Mouse (Mus musculus): Measurements from ENCODE around the gene Zfp277. TPM values are rescaled to one million over a fixed set of nuclear protein-coding genes. Genes with fewer than 3 reads are reported as not detected.
A peak's percentile ranks its signal among the peaks of the same experiment; 100 is the strongest.

The Zfp277 gene
- polyA plus RNA-seq, 1 experiment from 2014 or later: 41.8 TPM

- no peak for TF ChIP-seq CTCF (IDR thresholded peaks at IDR 0.05; ENCODE audit: low read depth)
- Histone ChIP-seq H3K36me3 (ENCODE audit: insufficient read depth, low read length) (no peaks in the 10 kb centered on the region), H3K9me3 (replicated peaks; ENCODE audit: low read length) (no peaks in the 10 kb centered on the region), H3K27me3 (ENCODE audit: insufficient read depth, low read length) (no peaks in the 10 kb centered on the region), H3K4me3 (replicated peaks; ENCODE audit: low read depth, low read length) (no peak overlapping the region), H3K9ac (ENCODE audit: low read depth, low read length) (no peak overlapping the region), H3K27ac (no peak overlapping the region), H3K4me1 (replicated peaks; ENCODE audit: insufficient read depth, low read length) (no peaks in the 10 kb centered on the region), H3K4me2 (ENCODE audit: low read length) (no peak overlapping the region)
- WGBS: 98% methylated on average over 2 of the region's 2 CpGs
- ATAC-seq (replicated peaks; ENCODE audit: low FRiP score, low read depth): no peak
- no peak for DNase-seq (ENCODE audit: low spot score)
Measured at GRCm38 (mm10) chr12:40399386-40399785, 46.3 kb downstream of the Zfp277 start.

GRCm38 (mm10) chr12:40398916-40399315 is 46.8 kb downstream of the Zfp277 start:
- no peak overlapping the region for H3K4me3 ChIP-seq (replicated peaks; ENCODE audit: low read depth, low read length)
- WGBS: 97% methylated on average over 2 of the region's 2 CpGs
- no peaks in the 10 kb centered on the region for H3K36me3 ChIP-seq (ENCODE audit: insufficient read depth, low read length)
- TF ChIP-seq CTCF (IDR thresholded peaks at IDR 0.05; ENCODE audit: low read depth): no peak
- ATAC-seq (replicated peaks; ENCODE audit: low FRiP score, low read depth): no peak
- H3K9ac ChIP-seq (ENCODE audit: low read depth, low read length): no peak overlapping the region
- H3K27ac ChIP-seq: no peak overlapping the region
- no peaks in the 10 kb centered on the region for H3K27me3 ChIP-seq (ENCODE audit: insufficient read depth, low read length)
- H3K4me2 ChIP-seq (ENCODE audit: low read length): no peak overlapping the region
- H3K9me3 ChIP-seq (replicated peaks; ENCODE audit: low read length): no peaks in the 10 kb centered on the region
- H3K4me1 ChIP-seq (replicated peaks; ENCODE audit: insufficient read depth, low read length): no peaks in the 10 kb centered on the region
- no peak for DNase-seq (ENCODE audit: low spot score)

GRCm38 (mm10) chr12:40392869-40393268 is 52.8 kb downstream of the Zfp277 start:
- DNase-seq (ENCODE audit: low spot score) (peak; percentile 44), ATAC-seq (replicated peaks; ENCODE audit: low FRiP score, low read depth) (no peak)
- no peaks in the 10 kb centered on the region for H3K9me3 ChIP-seq (replicated peaks; ENCODE audit: low read length)
- H3K4me3 ChIP-seq (replicated peaks; ENCODE audit: low read depth, low read length): no peak overlapping the region
- H3K27me3 ChIP-seq (ENCODE audit: insufficient read depth, low read length): no peaks in the 10 kb centered on the region
- H3K4me1 ChIP-seq (replicated peaks; ENCODE audit: insufficient read depth, low read length): no peaks in the 10 kb centered on the region
- no peak overlapping the region for H3K9ac ChIP-seq (ENCODE audit: low read depth, low read length)
- WGBS: 23% methylated on average over 3 of the region's 3 CpGs
- H3K27ac ChIP-seq: peak overlapping the region; percentile 36; the same call in 1 of the 2 replicates
- H3K36me3 ChIP-seq (ENCODE audit: insufficient read depth, low read length): no peaks in the 10 kb centered on the region
- no peak for TF ChIP-seq CTCF (IDR thresholded peaks at IDR 0.05; ENCODE audit: low read depth)
- H3K4me2 ChIP-seq (ENCODE audit: low read length): no peak overlapping the region

- WGBS: 94% methylated on average over 1 of the region's 1 CpGs
Measured at GRCm38 (mm10) chr12:40391262-40391661, 54.4 kb downstream of the Zfp277 start.

GRCm38 (mm10) chr12:40387786-40388185 is 57.9 kb downstream of the Zfp277 start:
- H3K4me1 ChIP-seq (replicated peaks; ENCODE audit: insufficient read depth, low read length): no peaks in the 10 kb centered on the region
- H3K36me3 ChIP-seq (ENCODE audit: insufficient read depth, low read length): no peaks in the 10 kb centered on the region
- H3K9ac ChIP-seq (ENCODE audit: low read depth, low read length): no peak overlapping the region
- ATAC-seq (replicated peaks; ENCODE audit: low FRiP score, low read depth) (no peak), DNase-seq (ENCODE audit: low spot score) (no peak)
- no peak overlapping the region for H3K4me3 ChIP-seq (replicated peaks; ENCODE audit: low read depth, low read length)
- no peaks in the 10 kb centered on the region for H3K9me3 ChIP-seq (replicated peaks; ENCODE audit: low read length)
- no peak for TF ChIP-seq CTCF (IDR thresholded peaks at IDR 0.05; ENCODE audit: low read depth)
- H3K27me3 ChIP-seq (ENCODE audit: insufficient read depth, low read length): no peaks in the 10 kb centered on the region
- no peak overlapping the region for H3K27ac ChIP-seq
- no peak overlapping the region for H3K4me2 ChIP-seq (ENCODE audit: low read length)
- 61% methylated on average over 5 of the region's 5 CpGs for WGBS

More at GRCm38 (mm10) chr12:40391262-40391661, 54.4 kb downstream of the Zfp277 start:
- H3K9ac ChIP-seq (ENCODE audit: low read depth, low read length): no peak overlapping the region
- H3K9me3 ChIP-seq (replicated peaks; ENCODE audit: low read length): no peaks in the 10 kb centered on the region
- H3K36me3 ChIP-seq (ENCODE audit: insufficient read depth, low read length): no peaks in the 10 kb centered on the region
- no peak for TF ChIP-seq CTCF (IDR thresholded peaks at IDR 0.05; ENCODE audit: low read depth)
- DNase-seq (ENCODE audit: low spot score) (no peak), ATAC-seq (replicated peaks; ENCODE audit: low FRiP score, low read depth) (no peak)
- no peaks in the 10 kb centered on the region for H3K27me3 ChIP-seq (ENCODE audit: insufficient read depth, low read length)
- no peak overlapping the region for H3K27ac ChIP-seq
- H3K4me3 ChIP-seq (replicated peaks; ENCODE audit: low read depth, low read length): no peak overlapping the region
- H3K4me2 ChIP-seq (ENCODE audit: low read length): no peak overlapping the region
- no peaks in the 10 kb centered on the region for H3K4me1 ChIP-seq (replicated peaks; ENCODE audit: insufficient read depth, low read length)

GRCm38 (mm10) chr12:40385301-40385700 is 60.4 kb downstream of the Zfp277 start:
- whole genome bisulfite sequencing: 88% methylated on average over 4 of the region's 4 CpGs
- no peak for TF ChIP-seq CTCF (IDR thresholded peaks at IDR 0.05; ENCODE audit: low read depth)
- no peaks in the 10 kb centered on the region for H3K27me3 ChIP-seq (ENCODE audit: insufficient read depth, low read length)
- H3K4me1 ChIP-seq (replicated peaks; ENCODE audit: insufficient read depth, low read length): 0 out of 2 replicates have a peak, but pooled peaks cover 4% of the 10 kb centered on the region
- no peaks in the 10 kb centered on the region for H3K36me3 ChIP-seq (ENCODE audit: insufficient read depth, low read length)
- H3K4me2 ChIP-seq (ENCODE audit: low read length): no peak overlapping the region
- DNase-seq (ENCODE audit: low spot score) (no peak), ATAC-seq (replicated peaks; ENCODE audit: low FRiP score, low read depth) (no peak)
- no peak overlapping the region for H3K4me3 ChIP-seq (replicated peaks; ENCODE audit: low read depth, low read length)
- H3K27ac ChIP-seq: no peak overlapping the region
- no peaks in the 10 kb centered on the region for H3K9me3 ChIP-seq (replicated peaks; ENCODE audit: low read length)
- H3K9ac ChIP-seq (ENCODE audit: low read depth, low read length): no peak overlapping the region

GRCm38 (mm10) chr12:40383718-40384117 is 62.0 kb downstream of the Zfp277 start:
- 93% methylated on average over 6 of the region's 6 CpGs for WGBS
- no peak for TF ChIP-seq CTCF (IDR thresholded peaks at IDR 0.05; ENCODE audit: low read depth)
- ATAC-seq (replicated peaks; ENCODE audit: low FRiP score, low read depth): no peak
- no peak for DNase-seq (ENCODE audit: low spot score)
- no peaks in the 10 kb centered on the region for H3K9me3 ChIP-seq (replicated peaks; ENCODE audit: low read length)
- H3K4me1 ChIP-seq (replicated peaks; ENCODE audit: insufficient read depth, low read length): 0 out of 2 replicates have a peak, but pooled peaks cover 4% of the 10 kb centered on the region
- no peaks in the 10 kb centered on the region for H3K27me3 ChIP-seq (ENCODE audit: insufficient read depth, low read length)
- H3K9ac ChIP-seq (ENCODE audit: low read depth, low read length): no peak overlapping the region
- H3K27ac ChIP-seq: no peak overlapping the region
- no peaks in the 10 kb centered on the region for H3K36me3 ChIP-seq (ENCODE audit: insufficient read depth, low read length)
- H3K4me2 ChIP-seq (ENCODE audit: low read length): no peak overlapping the region
- H3K4me3 ChIP-seq (replicated peaks; ENCODE audit: low read depth, low read length): no peak overlapping the region

Data from kidney, postnatal 0 days (tissue).